Mouse (Mus musculus): ENCODE measurements around the gene Relch. TPM values are rescaled to one million over a fixed set of nuclear protein-coding genes. Genes with fewer than 3 reads are reported as not detected.

Gene Relch
- 19.9 and 21.5 TPM in 2 replicates for polyA plus RNA-seq (2015; fragmentation: Nextera tagmentation; extraction: Ambion mirVana)

DNA sequence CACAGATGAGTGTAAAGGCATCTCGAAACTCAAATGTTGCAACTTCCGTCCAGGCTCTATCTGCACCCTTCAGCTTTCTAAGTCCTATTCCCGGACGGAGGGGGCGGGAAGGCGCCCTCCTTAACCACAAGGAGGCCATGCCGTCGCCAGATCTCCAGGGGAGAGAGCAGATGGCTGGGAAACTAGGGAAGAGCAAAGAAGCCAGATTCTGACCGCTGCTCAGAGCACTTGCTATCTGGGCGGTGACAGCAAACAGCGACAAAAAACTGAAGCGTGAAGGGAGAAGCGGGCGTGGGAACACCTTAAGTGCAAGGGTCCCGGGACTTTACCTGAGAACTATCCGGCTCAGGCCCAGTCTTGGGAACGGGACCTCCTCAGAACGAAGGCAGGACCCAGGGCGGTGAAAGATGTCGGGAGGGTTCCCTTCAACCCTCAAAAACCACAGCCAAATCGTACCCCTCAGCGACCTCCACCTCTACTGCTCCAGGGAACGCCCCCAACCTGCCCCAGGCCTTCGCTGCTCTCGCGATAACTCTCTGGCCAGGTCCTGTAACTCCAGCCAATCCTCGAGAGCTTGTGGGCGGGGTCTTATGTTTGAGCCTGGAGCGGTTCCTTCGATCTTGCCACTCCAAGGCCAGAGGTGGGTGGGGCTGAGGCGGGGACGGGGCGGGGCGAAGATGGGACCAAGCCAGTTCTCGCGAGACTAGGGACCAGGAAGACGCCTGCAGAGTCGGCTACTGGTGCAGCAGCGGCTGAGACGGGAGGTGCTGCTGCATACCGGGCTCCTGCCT is at the start of gene Relch, which contains the start of gene Pign:
Gene Relch (plus strand): TSS at position 691 of the 791 bp plus-strand sequence.
Gene Pign (minus strand): TSS at position 507 of the 791 bp plus-strand sequence.
- Histone ChIP-seq H3K4me3 (ENCODE audit: low read depth, low read length) (peak within 1 kb of the TSS; percentile 99), H3K27ac (replicated peaks) (peak within 1 kb of the TSS; percentile 87), H3K27me3 (ENCODE audit: control insufficient read depth, insufficient read depth, low read length) (no peaks in the 10 kb centered on the region), H3K36me3 (ENCODE audit: control insufficient read depth, insufficient read depth, low read length) (no peaks in the 10 kb centered on the region), H3K9me3 (ENCODE audit: control insufficient read depth, low read length) (no peaks in the 10 kb centered on the region), H3K4me2 (replicated peaks; ENCODE audit: low read depth) (peak within 1 kb of the TSS; percentile 95), H3K9ac (ENCODE audit: low read length) (peak within 1 kb of the TSS; percentile 97), H3K4me1 (replicated peaks; ENCODE audit: control insufficient read depth, insufficient read depth) (no peaks in the 10 kb centered on the region)
- peak; percentile 100 for DNase-seq (ENCODE audit: low spot score)
- TF ChIP-seq EP300 (optimal IDR thresholded peaks at IDR 0.05) (peak; percentile 99), CTCF (IDR thresholded peaks at IDR 0.05; ENCODE audit: low read depth) (peak; percentile 59)
- under 1% methylated on average over 41 of the region's 41 CpGs for WGBS
- peak; percentile 99 for ATAC-seq (ENCODE audit: low FRiP score, low TSS enrichment)

DNA sequence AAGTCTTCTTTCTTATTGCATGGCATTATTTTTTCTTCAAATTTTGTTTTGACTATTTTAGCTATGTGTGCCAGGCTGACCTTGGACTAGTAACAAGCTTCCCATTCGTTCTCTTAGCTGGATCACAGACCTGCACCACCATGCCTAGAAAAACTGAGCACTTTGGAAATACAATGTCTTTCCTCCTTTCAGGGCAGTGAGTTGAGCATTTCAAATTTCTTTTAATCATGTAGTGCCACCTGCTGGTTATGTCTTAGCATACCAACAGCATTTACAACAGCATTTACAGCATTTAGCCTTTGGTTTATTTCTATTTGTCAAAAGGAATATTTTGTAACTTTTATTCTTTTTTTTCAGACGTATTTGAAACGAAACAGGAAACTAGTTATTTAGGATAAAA is 33.2 kb upstream of the Relch start:
- TF ChIP-seq EP300 (optimal IDR thresholded peaks at IDR 0.05) = no peak
- peak; percentile 88 for TF ChIP-seq CTCF (IDR thresholded peaks at IDR 0.05; ENCODE audit: low read depth)
- Histone ChIP-seq H3K9me3 (ENCODE audit: control insufficient read depth, low read length) (no peaks in the 10 kb centered on the region), H3K4me2 (replicated peaks; ENCODE audit: low read depth) (no peak overlapping the region), H3K4me1 (replicated peaks; ENCODE audit: control insufficient read depth, insufficient read depth) (no peaks in the 10 kb centered on the region), H3K36me3 (ENCODE audit: control insufficient read depth, insufficient read depth, low read length) (no peaks in the 10 kb centered on the region), H3K9ac (ENCODE audit: low read length) (no peak overlapping the region), H3K27ac (replicated peaks) (no peak overlapping the region), H3K27me3 (ENCODE audit: control insufficient read depth, insufficient read depth, low read length) (no peaks in the 10 kb centered on the region), H3K4me3 (ENCODE audit: low read depth, low read length) (no peak overlapping the region)
- ATAC-seq (ENCODE audit: low FRiP score, low TSS enrichment) (no peak), DNase-seq (ENCODE audit: low spot score) (no peak)
- 24% methylated on average over 3 of the region's 3 CpGs for WGBS

DNA sequence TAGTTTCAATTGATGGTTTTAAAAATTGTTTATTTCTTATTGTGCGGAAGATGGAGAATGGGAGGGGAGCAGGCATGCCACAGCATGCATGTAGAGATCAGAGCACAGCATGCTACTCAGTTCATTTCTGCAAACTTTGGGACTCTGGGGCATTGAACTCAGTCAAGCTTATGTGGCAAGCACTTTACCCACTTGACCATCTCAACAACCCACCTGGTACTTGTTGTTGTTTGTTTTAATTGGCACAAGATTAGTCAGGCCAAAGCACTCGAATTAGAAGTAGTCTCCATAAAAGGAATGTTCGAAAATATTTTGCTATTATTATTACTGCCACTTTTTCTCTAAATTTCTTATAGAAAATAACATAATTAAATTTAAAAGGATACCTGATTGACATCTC is 19.6 kb upstream of the Relch start:
- 83% methylated on average over 3 of the region's 3 CpGs for WGBS
- no peaks in the 10 kb centered on the region for H3K9me3 ChIP-seq (ENCODE audit: control insufficient read depth, low read length)
- no peak overlapping the region for H3K9ac ChIP-seq (ENCODE audit: low read length)
- H3K4me3 ChIP-seq (ENCODE audit: low read depth, low read length) = no peak overlapping the region
- H3K4me1 ChIP-seq (replicated peaks; ENCODE audit: control insufficient read depth, insufficient read depth) = no peaks in the 10 kb centered on the region
- H3K27ac ChIP-seq (replicated peaks) = no peak overlapping the region
- ATAC-seq (ENCODE audit: low FRiP score, low TSS enrichment) (no peak), DNase-seq (ENCODE audit: low spot score) (no peak)
- no peak overlapping the region for H3K4me2 ChIP-seq (replicated peaks; ENCODE audit: low read depth)
- TF ChIP-seq CTCF (IDR thresholded peaks at IDR 0.05; ENCODE audit: low read depth) (no peak), EP300 (optimal IDR thresholded peaks at IDR 0.05) (no peak)
- H3K27me3 ChIP-seq (ENCODE audit: control insufficient read depth, insufficient read depth, low read length) = no peaks in the 10 kb centered on the region
- H3K36me3 ChIP-seq (ENCODE audit: control insufficient read depth, insufficient read depth, low read length) = peaks cover 4% of the 10 kb centered on the region; the same call in 1 of the 2 replicates

DNA sequence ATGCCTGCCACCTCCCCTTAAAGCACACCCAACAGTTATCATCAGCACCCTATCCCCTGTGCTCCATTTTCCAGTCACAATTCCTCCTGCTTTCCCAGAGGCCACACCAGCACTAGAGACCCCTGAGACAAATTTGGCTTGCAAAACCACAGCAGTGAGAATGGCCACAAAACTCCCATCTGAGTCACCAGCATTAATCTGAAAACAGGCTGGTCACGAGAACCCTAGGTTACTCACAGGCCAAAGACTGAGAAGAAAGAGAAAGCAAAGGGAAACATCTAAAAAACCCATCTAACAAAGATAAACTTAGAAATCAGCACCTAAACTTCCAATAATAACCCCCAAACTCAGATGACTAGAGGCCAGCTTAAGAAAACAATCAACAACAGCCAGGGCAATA is 13.0 kb upstream of the Relch start:
- Histone ChIP-seq H3K9ac (ENCODE audit: low read length) (no peak overlapping the region), H3K9me3 (ENCODE audit: control insufficient read depth, low read length) (no peaks in the 10 kb centered on the region), H3K36me3 (ENCODE audit: control insufficient read depth, insufficient read depth, low read length) (no peaks in the 10 kb centered on the region), H3K27me3 (ENCODE audit: control insufficient read depth, insufficient read depth, low read length) (no peaks in the 10 kb centered on the region), H3K4me1 (replicated peaks; ENCODE audit: control insufficient read depth, insufficient read depth) (no peaks in the 10 kb centered on the region), H3K4me2 (replicated peaks; ENCODE audit: low read depth) (no peak overlapping the region), H3K27ac (replicated peaks) (no peak overlapping the region), H3K4me3 (ENCODE audit: low read depth, low read length) (no peak overlapping the region)
- DNase-seq (ENCODE audit: low spot score) (no peak), ATAC-seq (ENCODE audit: low FRiP score, low TSS enrichment) (no peak)
- TF ChIP-seq CTCF (IDR thresholded peaks at IDR 0.05; ENCODE audit: low read depth) = no peak
- TF ChIP-seq EP300 (optimal IDR thresholded peaks at IDR 0.05) = no peak
- 84% methylated on average over 1 of the region's 1 CpGs for WGBS

DNA sequence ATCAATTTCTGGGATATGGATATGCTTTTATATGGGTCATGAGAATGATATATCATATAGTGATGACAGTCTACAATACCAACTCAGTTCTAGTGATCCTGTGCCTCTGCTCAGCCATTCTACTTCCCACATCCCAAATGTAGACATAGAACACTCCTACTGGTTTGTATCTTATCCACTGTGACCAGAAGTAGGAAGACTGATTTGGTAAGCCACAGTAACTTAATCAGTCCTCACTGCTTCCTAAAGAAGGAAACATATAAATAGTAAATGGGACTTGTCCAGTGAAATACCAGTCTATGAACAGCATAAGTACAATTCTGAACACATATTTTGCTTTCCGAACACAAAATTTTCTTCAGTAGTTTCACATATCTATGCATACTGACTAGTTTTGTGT is 9.7 kb upstream of the Relch start:
- ATAC-seq (ENCODE audit: low FRiP score, low TSS enrichment) = no peak
- TF ChIP-seq CTCF (IDR thresholded peaks at IDR 0.05; ENCODE audit: low read depth) = no peak
- no peak for TF ChIP-seq EP300 (optimal IDR thresholded peaks at IDR 0.05)
- H3K27ac ChIP-seq (replicated peaks) = no peak overlapping the region
- H3K4me1 ChIP-seq (replicated peaks; ENCODE audit: control insufficient read depth, insufficient read depth) = no peaks in the 10 kb centered on the region
- no peak overlapping the region for H3K9ac ChIP-seq (ENCODE audit: low read length)
- DNase-seq (ENCODE audit: low spot score) = no peak
- no peaks in the 10 kb centered on the region for H3K36me3 ChIP-seq (ENCODE audit: control insufficient read depth, insufficient read depth, low read length)
- H3K27me3 ChIP-seq (ENCODE audit: control insufficient read depth, insufficient read depth, low read length) = no peaks in the 10 kb centered on the region
- no peak overlapping the region for H3K4me2 ChIP-seq (replicated peaks; ENCODE audit: low read depth)
- WGBS = 97% methylated on average over 1 of the region's 1 CpGs
- no peak overlapping the region for H3K4me3 ChIP-seq (ENCODE audit: low read depth, low read length)
- no peaks in the 10 kb centered on the region for H3K9me3 ChIP-seq (ENCODE audit: control insufficient read depth, low read length)

DNA sequence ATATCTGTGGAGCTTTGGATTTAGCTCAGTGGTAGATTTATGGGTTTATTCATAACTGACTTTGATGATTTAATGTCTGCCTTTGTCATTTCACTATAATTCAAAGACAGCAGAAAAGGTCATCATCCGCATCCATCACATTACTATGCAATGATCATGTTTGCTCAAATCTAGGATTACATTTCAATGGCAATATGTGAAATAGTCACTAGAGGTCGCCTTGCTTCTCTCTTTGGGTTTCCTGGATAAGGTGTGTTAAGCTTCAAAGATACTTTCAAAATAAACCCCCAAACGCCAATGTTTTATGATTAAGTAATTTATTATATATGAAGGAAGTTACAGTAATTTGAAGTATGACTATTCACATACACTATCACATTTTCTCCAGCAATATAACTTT is 3.6 kb upstream of the Relch start:
- Histone ChIP-seq H3K27me3 (ENCODE audit: control insufficient read depth, insufficient read depth, low read length) (no peaks in the 10 kb centered on the region), H3K36me3 (ENCODE audit: control insufficient read depth, insufficient read depth, low read length) (no peaks in the 10 kb centered on the region), H3K9me3 (ENCODE audit: control insufficient read depth, low read length) (no peaks in the 10 kb centered on the region), H3K4me1 (replicated peaks; ENCODE audit: control insufficient read depth, insufficient read depth) (no peaks in the 10 kb centered on the region), H3K9ac (ENCODE audit: low read length) (no peak overlapping the region), H3K27ac (replicated peaks) (no peak overlapping the region), H3K4me2 (replicated peaks; ENCODE audit: low read depth) (no peak overlapping the region), H3K4me3 (ENCODE audit: low read depth, low read length) (no peak overlapping the region)
- DNase-seq (ENCODE audit: low spot score) (no peak), ATAC-seq (ENCODE audit: low FRiP score, low TSS enrichment) (no peak)
- WGBS = 15% methylated on average over 3 of the region's 3 CpGs
- TF ChIP-seq EP300 (optimal IDR thresholded peaks at IDR 0.05) (no peak), CTCF (IDR thresholded peaks at IDR 0.05; ENCODE audit: low read depth) (peak; percentile 90)
